Mouse (Mus musculus) small intestine, adult 2 months (tissue): ENCODE measurements around the gene Aff2. TPM values are rescaled to one million over a fixed set of nuclear protein-coding genes. Genes with fewer than 3 reads are reported as not detected.

Source experiments
- H3K27ac ChIP-seq: fragments of 200-500 bp; 2 replicates; pipeline ENCODE4 v1.5.1; 2012; ENCODE audit warnings: low read depth, low read length, control low read depth, inconsistent platforms; ENCODE audit not compliant: insufficient read depth
- H3K27me3 ChIP-seq: fragments of 200-500 bp; 2 replicates; pipeline ENCODE4 v1.6.1; 2012; ENCODE audit warnings: mild to moderate bottlenecking, moderate library complexity, low read length, inconsistent platforms; ENCODE audit not compliant: control insufficient read depth, insufficient read depth
- H3K36me3 ChIP-seq: fragments of 200-500 bp; 2 replicates; pipeline ENCODE4 v1.6.1; 2012; ENCODE audit warnings: mild to moderate bottlenecking, low read length, control low read depth, inconsistent platforms; ENCODE audit not compliant: control insufficient read depth, insufficient read depth
- H3K4me1 ChIP-seq: fragments of 200-500 bp; 2 replicates; pipeline ENCODE4 v1.6.1; 2012; ENCODE audit warnings: low read length, inconsistent platforms, mixed read lengths; ENCODE audit not compliant: control insufficient read depth, insufficient read depth, insufficient read length
- H3K4me3 ChIP-seq: fragments of 200-500 bp; 2 replicates; pipeline ENCODE4 v1.5.1; 2012; ENCODE audit warnings: low read depth, mild to moderate bottlenecking, control low read depth, inconsistent platforms, low read length, moderate library complexity
- CTCF ChIP-seq: fragments of 200-500 bp; IDR thresholded peaks from 2 replicates; pipeline ENCODE4 v1.5.1; 2012; ENCODE audit warnings: low read depth, mild to moderate bottlenecking, control low read depth, inconsistent platforms, low read length, moderate library complexity, mixed read lengths; ENCODE audit not compliant: insufficient replicate concordance, insufficient read length; ENCODE audit errors: extremely low read depth
- POLR2A ChIP-seq: fragments of 200-500 bp; IDR thresholded peaks from 2 replicates; pipeline ENCODE4 v1.6.1; 2012; ENCODE audit warnings: low read depth, mild to moderate bottlenecking, control low read depth, inconsistent platforms, low read length, moderate library complexity
- WGBS: fragments of 180-500 bp; shearing (Covaris S2); methylation state at CpG from one replicate; pipeline ENCODE4 v1.1.7; 2018; 5-methylcytosine and 5-hydroxymethylcytosine counted together
- polyA plus RNA-seq: library from polyadenylated mRNA; depleted of rRNA; stranded (reverse); fragments of >200 nt; gene quantifications from 2 replicates; pipeline ENCODE4 v1.2.3, GENCODE M21; 2012; rRNA removed

The Aff2 gene
- 0.05 and 0.11 TPM in 2 replicates for polyA plus RNA-seq

DNA sequence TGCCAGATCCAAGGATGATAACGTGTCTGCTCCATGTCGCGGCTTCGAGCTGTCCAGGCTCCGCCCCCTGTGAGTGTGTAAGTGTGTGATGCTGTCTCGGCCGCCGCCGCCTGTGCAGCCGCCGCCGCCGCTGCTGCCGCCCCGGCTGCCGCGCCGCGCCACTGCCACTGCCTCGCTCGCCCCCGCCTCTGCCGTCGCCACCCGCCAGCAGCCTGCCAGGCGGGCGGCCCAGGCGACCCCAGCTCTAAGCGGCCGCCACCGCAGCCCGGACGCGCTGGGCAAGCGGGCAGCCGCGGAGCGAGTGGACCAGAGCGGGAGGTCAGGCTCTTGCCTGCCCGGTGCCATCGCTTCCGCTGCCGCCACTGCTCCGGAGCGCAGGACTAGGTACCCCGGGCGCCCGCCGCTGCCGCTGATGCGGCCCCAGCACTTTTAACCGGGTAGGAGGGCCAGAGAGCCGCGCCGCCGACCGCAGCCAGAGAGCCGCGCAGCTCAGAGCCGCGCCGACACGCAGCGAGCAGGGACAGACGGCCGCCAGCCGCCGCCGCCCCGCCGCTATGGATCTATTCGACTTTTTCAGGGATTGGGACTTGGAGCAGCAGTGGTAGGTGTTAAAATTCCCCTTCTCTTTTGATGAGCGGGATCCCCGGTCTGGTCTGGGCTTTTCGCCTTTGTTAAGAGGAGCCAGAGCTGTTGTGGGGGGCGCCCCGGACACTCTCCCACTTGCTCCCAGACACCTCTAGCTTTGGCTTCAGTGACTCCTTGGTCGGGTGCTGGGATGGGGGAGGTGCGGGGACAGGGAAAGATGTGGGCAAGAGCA, at the start of gene Aff2:
Gene Aff2 (plus strand): TSS at position 57 of the 817 bp plus-strand sequence.
- WGBS: 12% methylated on average over 64 of the region's 79 CpGs
- H3K27me3 ChIP-seq: peaks cover 7% of the 10 kb centered on the region; the same call in 1 of the 2 replicates
- no peak within 1 kb of the TSS for H3K27ac ChIP-seq
- peak within 1 kb of the TSS; percentile 54 for H3K4me3 ChIP-seq
- TF ChIP-seq POLR2A: no peak
- TF ChIP-seq CTCF: no peak
- no peaks in the 10 kb centered on the region for H3K36me3 ChIP-seq
- no peaks in the 10 kb centered on the region for H3K4me1 ChIP-seq

DNA sequence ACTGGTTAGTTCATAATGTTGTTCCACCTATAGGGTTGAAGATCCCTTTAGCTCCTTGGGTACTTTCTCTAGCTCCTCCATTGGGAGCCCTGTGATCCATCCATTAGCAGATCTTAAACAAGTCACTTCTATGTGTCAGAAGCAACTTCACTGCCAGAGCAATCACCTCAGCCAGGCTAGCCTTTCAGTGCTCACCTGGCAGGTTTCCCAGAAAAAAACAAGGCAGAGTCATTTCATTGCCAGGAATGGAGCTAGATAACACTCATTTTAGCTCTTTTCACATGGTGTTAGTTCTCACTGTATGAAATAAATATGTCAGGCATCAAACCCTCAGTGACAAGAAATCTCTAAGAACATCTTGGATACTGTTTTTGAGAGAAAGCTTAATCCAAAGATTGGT, 22.8 kb upstream of the Aff2 start:
- H3K4me3 ChIP-seq: no peak overlapping the region
- H3K36me3 ChIP-seq: no peaks in the 10 kb centered on the region
- H3K4me1 ChIP-seq: no peaks in the 10 kb centered on the region
- H3K27me3 ChIP-seq: no peaks in the 10 kb centered on the region
- H3K27ac ChIP-seq: no peak overlapping the region
- TF ChIP-seq POLR2A (no peak), CTCF (no peak)

DNA sequence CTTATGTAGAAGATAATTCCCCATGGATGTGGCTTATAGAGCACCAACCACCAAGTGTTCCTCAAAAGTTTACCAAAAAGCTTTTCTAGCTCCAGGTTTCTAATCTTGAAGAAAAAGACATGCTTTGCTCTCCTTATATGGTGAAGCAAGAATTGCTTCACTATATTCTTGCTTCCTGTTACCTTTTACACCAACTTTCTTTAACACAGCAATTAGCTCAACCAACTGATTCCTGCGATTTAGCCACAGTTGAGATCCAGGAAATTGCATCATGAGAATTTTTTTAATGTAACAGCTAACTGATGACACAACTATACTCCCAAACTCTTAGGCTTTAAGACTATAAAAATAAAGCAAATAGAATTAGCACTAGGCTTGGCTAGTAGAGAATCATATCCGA, 4.5 kb upstream of the Aff2 start:
- Histone ChIP-seq H3K4me1 (no peaks in the 10 kb centered on the region), H3K36me3 (no peaks in the 10 kb centered on the region), H3K27me3 (peaks cover 3% of the 10 kb centered on the region; the same call in 1 of the 2 replicates), H3K4me3 (no peak overlapping the region), H3K27ac (no peak overlapping the region)
- 68% methylated on average over 2 of the region's 2 CpGs for WGBS
- TF ChIP-seq CTCF: no peak
- TF ChIP-seq POLR2A: no peak

DNA sequence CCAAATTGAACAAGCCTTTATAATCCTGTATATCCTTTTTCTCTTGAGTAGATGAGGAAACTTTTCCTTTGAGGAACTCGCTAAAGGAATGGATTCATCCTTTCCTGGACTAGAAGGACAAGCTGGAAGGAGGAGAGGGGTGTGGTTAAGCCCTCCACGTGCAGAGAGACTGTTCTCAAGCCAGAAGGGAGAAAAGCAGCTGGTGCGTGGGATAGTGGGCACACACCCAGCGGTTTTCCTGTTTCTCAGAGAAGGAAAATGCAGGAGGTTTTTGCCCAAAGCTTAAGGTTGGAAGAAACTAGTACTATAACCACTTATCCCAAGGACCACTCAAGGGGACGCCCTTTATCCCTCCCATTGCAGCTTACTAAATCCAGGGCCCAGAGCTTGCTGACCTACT, 734 bp upstream of the Aff2 start:
- H3K4me3 ChIP-seq: no peak overlapping the region
- 31% methylated on average over 5 of the region's 5 CpGs for WGBS
- H3K36me3 ChIP-seq: no peaks in the 10 kb centered on the region
- no peaks in the 10 kb centered on the region for H3K4me1 ChIP-seq
- H3K27ac ChIP-seq: no peak overlapping the region
- TF ChIP-seq POLR2A: no peak
- TF ChIP-seq CTCF: no peak
- H3K27me3 ChIP-seq: peaks cover 7% of the 10 kb centered on the region; the same call in 1 of the 2 replicates

DNA sequence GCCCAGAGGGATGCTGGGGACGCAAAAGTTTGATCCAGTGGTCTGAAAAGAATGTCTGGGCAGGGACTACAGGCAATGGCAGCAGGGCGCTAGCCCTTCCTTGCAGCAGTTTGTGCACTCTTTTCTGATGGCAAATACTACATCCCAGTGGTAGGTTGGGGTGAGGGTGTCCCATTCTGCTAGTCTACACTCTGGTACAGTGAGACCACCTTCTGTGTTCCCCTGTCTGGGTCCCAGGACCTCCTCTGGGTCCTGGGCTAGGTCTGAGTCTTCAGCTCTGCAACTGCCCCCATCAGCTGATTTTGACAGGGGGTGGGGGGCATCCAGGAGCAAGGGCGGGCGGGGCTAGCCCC, 233 bp upstream of the Aff2 start:
- Histone ChIP-seq H3K4me3 (0 out of 2 replicates have a peak overlapping the region, but pooled peaks have one; percentile 54), H3K27ac (no peak overlapping the region), H3K27me3 (peaks cover 7% of the 10 kb centered on the region; the same call in 1 of the 2 replicates), H3K4me1 (no peaks in the 10 kb centered on the region), H3K36me3 (no peaks in the 10 kb centered on the region)
- WGBS: 19% methylated on average over 4 of the region's 4 CpGs
- TF ChIP-seq CTCF: no peak
- TF ChIP-seq POLR2A: no peak

DNA sequence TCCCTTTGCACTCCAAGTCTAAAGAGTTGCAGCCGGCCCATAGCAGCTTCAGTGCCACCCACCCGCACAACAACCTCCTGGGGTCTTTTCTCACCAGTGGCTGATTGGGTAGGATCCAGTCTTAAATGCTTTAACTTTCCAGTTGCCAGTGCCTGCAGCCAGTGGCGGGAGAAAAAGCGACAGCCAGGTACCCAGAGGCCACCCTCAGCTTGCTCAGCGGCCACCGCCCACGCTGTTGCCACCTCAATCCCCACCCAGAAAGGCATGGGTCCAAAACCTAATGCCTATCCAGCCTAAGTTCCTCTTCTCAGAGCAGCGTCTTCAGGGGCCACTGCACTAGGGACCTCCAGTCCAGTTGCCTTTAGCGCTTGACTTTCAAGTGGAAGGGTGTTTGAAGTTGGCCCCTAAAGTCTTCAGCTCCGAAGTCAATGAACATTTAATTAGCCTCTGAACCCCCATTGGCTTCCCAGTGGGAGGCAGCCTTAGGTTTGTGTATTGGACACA, 1.0 kb downstream of the Aff2 start:
- TF ChIP-seq CTCF: no peak
- no peak for TF ChIP-seq POLR2A
- peaks cover 7% of the 10 kb centered on the region; the same call in 1 of the 2 replicates for H3K27me3 ChIP-seq
- no peak overlapping the region for H3K27ac ChIP-seq
- no peaks in the 10 kb centered on the region for H3K4me1 ChIP-seq
- WGBS: 18% methylated on average over 10 of the region's 10 CpGs
- H3K4me3 ChIP-seq: peak overlapping the region; percentile 54; the same call in 1 of the 2 replicates
- no peaks in the 10 kb centered on the region for H3K36me3 ChIP-seq

DNA sequence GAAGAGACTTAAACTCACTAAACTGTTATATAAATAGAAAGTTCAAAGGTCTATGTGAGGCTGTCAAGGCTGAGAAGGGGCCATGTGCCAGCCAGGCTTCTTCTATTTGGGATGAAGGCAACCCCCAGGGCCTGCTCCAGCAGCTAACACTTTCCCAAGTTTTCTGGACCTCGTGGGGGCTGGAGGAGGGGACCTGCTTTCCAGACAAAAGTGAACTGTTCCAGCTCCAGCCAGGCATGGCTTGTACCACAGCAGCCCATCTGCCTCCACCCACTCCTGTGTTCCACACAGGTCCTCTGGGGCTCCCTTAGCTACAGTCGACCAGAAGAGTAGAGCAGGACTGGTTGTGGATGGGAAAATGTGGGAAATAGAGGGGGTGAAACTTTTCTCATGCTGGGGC, 4.1 kb downstream of the Aff2 start:
- 4% methylated on average over 2 of the region's 2 CpGs for WGBS
- no peaks in the 10 kb centered on the region for H3K4me1 ChIP-seq
- H3K36me3 ChIP-seq: no peaks in the 10 kb centered on the region
- H3K27me3 ChIP-seq: peaks cover 7% of the 10 kb centered on the region; the same call in 1 of the 2 replicates
- no peak overlapping the region for H3K4me3 ChIP-seq
- H3K27ac ChIP-seq: no peak overlapping the region
- no peak for TF ChIP-seq POLR2A
- TF ChIP-seq CTCF: no peak
